24 mouse cellular contexts compared by ENCODE assay signal in the genomic region with DNA sequence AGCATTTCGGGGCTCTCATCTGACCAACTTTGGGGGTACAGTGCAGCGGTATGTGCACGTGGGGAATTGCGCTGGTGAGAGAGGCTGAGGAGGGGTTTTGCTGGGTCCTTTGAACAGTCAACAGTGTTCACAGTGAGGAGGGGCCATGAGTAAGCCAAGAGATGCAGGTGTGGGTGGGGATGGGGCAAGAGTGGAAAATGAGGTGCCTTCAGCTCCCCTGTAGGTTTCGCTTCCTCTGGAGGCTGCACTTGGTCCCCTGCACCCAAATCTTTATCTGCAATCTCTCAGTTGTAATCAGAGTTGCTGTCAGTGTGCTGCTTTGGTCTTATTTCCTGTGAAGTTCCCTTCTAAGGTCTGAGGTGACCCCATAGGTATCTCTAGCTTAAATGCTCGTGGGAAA. TPM values are rescaled to one million over a fixed set of nuclear protein-coding genes. Genes with fewer than 3 reads are reported as not detected.
A peak's percentile ranks its signal among the peaks of the same experiment; 100 is the strongest.
DNase-seq lines count a peak whose midpoint lies in the region; ATAC-seq and TF ChIP-seq lines count a peak whose summit lies in the region.
"Had no signal": no experiment of that assay in that cellular context is flagged by ENCODE, and none has a peak within 500 bp of the region (broad histone marks: within the 10 kb centered on the region; RNA-seq: fewer than 3 reads in every experiment).

No protein-coding gene starts in this region.

- DNase-seq in CD4-positive, CD25-positive, alpha-beta regulatory T cell, adult 2 months (ENCODE audit: low read depth, low spot score) = peak; percentile 82
- peak; percentile 76 for DNase-seq in T-cell, adult 2 months (ENCODE audit: low spot score)
- DNase-seq in spleen, adult 2 months (ENCODE audit: low read depth in 1 of 2, low spot score in 2 of 2) = peak; percentile 49 to 57
- peak; percentile 81 for DNase-seq in thymus, postnatal 25 days
- no peak for DNase-seq in adrenal gland, postnatal 36 days
- DNase-seq in limb, embryonic 10.5 days (ENCODE audit: low spot score) = no peak
- DNase-seq: cerebellum, postnatal 25 days; heart, adult 18-20 months; left cerebral cortex, postnatal 4 days; midbrain, embryonic 14.5 days; retina, postnatal 1 day; right cerebral cortex, postnatal 4 days had no signal

- no peak for TF ChIP-seq POLR2A in spleen, adult 2 months (IDR thresholded peaks at IDR 0.05; ENCODE audit: low read depth, low read length)

- TF ChIP-seq CTCF in spleen, adult 2 months (IDR thresholded peaks at IDR 0.05; ENCODE audit: extremely low read depth, insufficient read depth, insufficient read length, insufficient replicate concordance) = no peak

- no peak for ATAC-seq in kidney, embryonic 14.5 days (ENCODE audit: low FRiP score, low TSS enrichment)
- ATAC-seq: forebrain, embryonic 14.5 days; intestine, embryonic 16.5 days; Patski had no signal

- no peaks in the 10 kb centered on the region for H3K27me3 ChIP-seq in spleen, adult 2 months (ENCODE audit: control insufficient read depth, insufficient read depth, low read length)
- H3K27me3 ChIP-seq in kidney, embryonic 14.5 days (ENCODE audit: control insufficient read depth, insufficient read depth, low read length) = no peaks in the 10 kb centered on the region
- no peaks in the 10 kb centered on the region for H3K27me3 ChIP-seq in limb, embryonic 10.5 days (ENCODE audit: low read depth, poor library complexity, severe bottlenecking)
- H3K27me3 ChIP-seq: hindbrain, embryonic 12.5 days; lung, embryonic 15.5 days; Patski had no signal

- WGBS in spleen, adult 2 months = 49% methylated on average over 6 of the region's 6 CpGs
- 85% methylated on average over 6 of the region's 6 CpGs for WGBS in kidney, embryonic 14.5 days
- 81% methylated on average over 6 of the region's 6 CpGs for WGBS in limb, embryonic 10.5 days

- no peak overlapping the region for H3K9ac ChIP-seq in kidney, embryonic 14.5 days (ENCODE audit: low read depth, low read length)
- H3K9ac ChIP-seq: hindbrain, embryonic 12.5 days; lung, embryonic 15.5 days had no signal

- no peaks in the 10 kb centered on the region for H3K9me3 ChIP-seq in kidney, embryonic 14.5 days (ENCODE audit: control insufficient read depth, low read length)
- H3K9me3 ChIP-seq in limb, embryonic 10.5 days (replicated peaks) = no peaks in the 10 kb centered on the region
- H3K9me3 ChIP-seq: hindbrain, embryonic 12.5 days; lung, embryonic 15.5 days had no signal

- no peak overlapping the region for H3K4me2 ChIP-seq in kidney, embryonic 14.5 days (replicated peaks; ENCODE audit: low read depth, low read length)
- H3K4me2 ChIP-seq: hindbrain, embryonic 12.5 days; liver, embryonic 11.5 days; lung, embryonic 15.5 days had no signal

- H3K36me3 ChIP-seq in spleen, adult 2 months (ENCODE audit: control insufficient read depth, insufficient read depth, low read length) = no peaks in the 10 kb centered on the region
- H3K36me3 ChIP-seq in kidney, embryonic 14.5 days (ENCODE audit: control insufficient read depth, insufficient read depth, low read length) = no peaks in the 10 kb centered on the region
- H3K36me3 ChIP-seq in limb, embryonic 10.5 days = no peaks in the 10 kb centered on the region
- H3K36me3 ChIP-seq: hindbrain, embryonic 12.5 days; lung, embryonic 15.5 days had no signal

- peaks cover 17% of the 10 kb centered on the region for H3K4me1 ChIP-seq in spleen, adult 2 months (ENCODE audit: control insufficient read depth, insufficient read depth, insufficient read length)
- no peaks in the 10 kb centered on the region; the same call in 1 of the 2 replicates for H3K4me1 ChIP-seq in kidney, embryonic 14.5 days (ENCODE audit: control insufficient read depth, insufficient read depth, low read length)
- H3K4me1 ChIP-seq in limb, embryonic 10.5 days = no peaks in the 10 kb centered on the region
- H3K4me1 ChIP-seq: hindbrain, embryonic 12.5 days; lung, embryonic 15.5 days had no signal

- no peak overlapping the region for H3K4me3 ChIP-seq in spleen, adult 2 months (ENCODE audit: extremely low read depth, insufficient read depth, insufficient read length)
- no peak overlapping the region for H3K4me3 ChIP-seq in kidney, embryonic 14.5 days (ENCODE audit: low read length)
- no peak overlapping the region for H3K4me3 ChIP-seq in limb, embryonic 10.5 days
- H3K4me3 ChIP-seq: erythroblast, embryonic 14.5 days; hindbrain, embryonic 12.5 days; layer of hippocampus, adult 2 months; lung, embryonic 15.5 days; myocyte had no signal

- peak overlapping the region; percentile 81 for H3K27ac ChIP-seq in spleen, adult 2 months (ENCODE audit: insufficient read depth, low read length)
- H3K27ac ChIP-seq in kidney, embryonic 14.5 days (ENCODE audit: low read depth, low read length) = no peak overlapping the region
- no peak overlapping the region for H3K27ac ChIP-seq in limb, embryonic 10.5 days
- H3K27ac ChIP-seq: hindbrain, embryonic 12.5 days; layer of hippocampus, adult 2 months; lung, embryonic 15.5 days; macrophage; stomach, postnatal 0 days had no signal

RNA-seq across cellular contexts. Expression of a gene that starts 27.5 kb away (rescaled TPM):
- 8.7 and 10.7 TPM in 2 replicates for polyA plus RNA-seq in spleen, adult 2 months (2012; rRNA removed)
- polyA plus RNA-seq in kidney, embryonic 14.5 days (2014; fragmentation: Nextera tagmentation; extraction: Ambion mirVana) = 6.1 and 7.9 TPM in 2 replicates
- 10 to 100 TPM; 33.7 to 35.1 TPM for total RNA-seq in adrenal gland, postnatal 36 days (2021)
- 0.44 and 0.59 TPM in 2 replicates for polyA plus RNA-seq in limb, embryonic 10.5 days (2016; fragmentation: Nextera tagmentation; extraction: Ambion mirVana)
- polyA plus RNA-seq: erythroblast, embryonic 14.5 days had no signal

Comparison
In these comparisons a context has a peak if more than half of its experiments do, and no peak if none do; other contexts are left out.
1. DNase-seq: peak in CD4-positive, CD25-positive, alpha-beta regulatory T cell, adult 2 months (single experiment), T-cell, adult 2 months (single experiment), spleen, adult 2 months (2 of 2) and thymus, postnatal 25 days (single experiment); none in adrenal gland, postnatal 36 days (0 of 2) and limb, embryonic 10.5 days (single experiment).